Mouse (Mus musculus): ENCODE results near the gene 4930578G10Rik. TPM values are rescaled to one million over a fixed set of nuclear protein-coding genes. Genes with fewer than 3 reads are reported as not detected.

Gene 4930578G10Rik
- polyA plus RNA-seq, 1 experiment from 2014 or later: 1.8 TPM

DNA sequence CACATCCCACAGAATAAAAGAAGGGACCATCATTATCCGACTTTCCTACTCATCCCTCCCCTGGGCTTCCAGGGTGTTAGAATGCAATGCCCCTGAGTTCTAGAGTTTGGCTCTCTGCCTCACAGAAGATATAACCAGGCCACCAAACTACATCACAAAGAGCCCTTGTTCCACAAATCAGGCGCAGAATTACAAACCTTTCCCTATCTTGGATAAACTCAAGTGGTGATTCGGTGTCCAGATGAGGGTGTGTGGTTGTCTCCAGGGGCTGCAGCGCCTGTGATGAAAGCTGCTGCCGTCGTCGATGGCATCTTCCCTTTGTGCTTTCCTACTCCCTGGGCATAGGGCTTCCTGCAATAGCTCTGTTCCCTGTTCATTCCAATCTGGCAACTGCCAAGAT lies 138.8 kb downstream of the 4930578G10Rik start, which contains the start of gene Fam205c:
Fam205c (minus strand) TSS at position 101 of the 400 bp plus-strand sequence.
- Histone ChIP-seq H3K4me1 (no peaks in the 10 kb centered on the region), H3K9ac (replicated peaks) (no peak within 1 kb of the TSS), H3K9me3 (no peaks in the 10 kb centered on the region), H3K36me3 (no peaks in the 10 kb centered on the region), H3K27ac (replicated peaks) (no peak within 1 kb of the TSS), H3K4me2 (replicated peaks) (no peak within 1 kb of the TSS), H3K4me3 (no peak within 1 kb of the TSS), H3K27me3 (0 out of 2 replicates have a peak, but pooled peaks cover 4% of the 10 kb centered on the region)
- WGBS: 88% methylated on average over 7 of the region's 7 CpGs
- ATAC-seq (ENCODE audit: low FRiP score, low read depth): no peak

DNA sequence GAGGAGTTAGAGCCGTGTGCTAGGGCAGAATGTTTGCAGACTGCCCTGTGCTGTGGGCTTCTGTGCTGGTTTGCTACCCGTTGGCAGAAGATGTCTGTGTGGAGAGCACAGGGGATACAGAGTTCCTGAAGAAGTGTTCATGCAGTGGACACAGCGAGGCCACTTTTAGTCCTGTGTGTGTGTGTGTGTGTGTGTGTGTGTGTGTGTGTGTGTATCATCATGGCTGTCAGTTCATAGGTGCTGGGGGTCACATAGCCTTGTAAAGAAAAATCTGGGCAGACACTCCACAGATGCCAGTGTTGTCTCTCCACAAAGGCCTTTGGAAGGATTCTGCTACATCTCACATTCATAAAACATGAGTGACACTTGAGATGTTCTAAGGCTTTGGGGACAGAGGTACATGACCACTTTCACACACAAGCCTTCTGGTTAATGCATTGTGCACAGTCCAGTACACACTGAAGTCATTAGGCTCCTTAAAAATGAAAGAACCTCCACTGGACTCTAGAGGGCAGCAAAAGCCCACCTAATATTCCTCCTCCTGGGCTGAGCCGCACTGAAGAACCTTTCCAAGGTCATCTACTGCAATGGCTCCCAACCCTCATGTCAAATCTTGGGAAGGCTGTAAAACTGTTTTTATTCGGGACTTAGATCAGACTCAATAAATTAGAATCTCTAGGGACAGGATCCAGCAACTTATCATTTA lies 141.4 kb downstream of the 4930578G10Rik start:
- Histone ChIP-seq H3K9ac (replicated peaks) (no peak overlapping the region), H3K9me3 (no peaks in the 10 kb centered on the region), H3K36me3 (no peaks in the 10 kb centered on the region), H3K27me3 (0 out of 2 replicates have a peak, but pooled peaks cover 4% of the 10 kb centered on the region), H3K4me1 (no peaks in the 10 kb centered on the region), H3K4me3 (no peak overlapping the region), H3K27ac (replicated peaks) (no peak overlapping the region), H3K4me2 (replicated peaks) (no peak overlapping the region)
- 38% methylated on average over 5 of the region's 5 CpGs for WGBS
- peak; percentile 71 for ATAC-seq (ENCODE audit: low FRiP score, low read depth)

DNA sequence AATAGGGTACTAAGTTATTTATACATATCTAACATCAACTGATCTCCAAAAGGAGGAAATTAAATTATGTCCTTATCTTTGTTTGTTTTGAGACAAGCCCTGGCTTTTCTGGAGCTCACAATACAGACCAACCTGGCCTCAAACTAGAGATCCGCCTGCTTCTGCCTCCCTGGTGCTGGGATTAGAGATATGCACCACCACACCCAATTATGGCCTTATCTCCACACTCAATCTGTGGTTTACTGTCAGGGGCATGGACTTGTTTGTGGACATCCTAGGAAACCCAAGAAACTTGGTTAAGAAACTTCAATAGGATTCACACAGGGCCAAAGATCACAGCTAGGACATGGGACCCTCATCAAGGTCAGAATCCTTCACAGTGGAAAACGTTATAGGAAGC lies 142.3 kb downstream of the 4930578G10Rik start:
- Histone ChIP-seq H3K4me2 (replicated peaks) (no peak overlapping the region), H3K27me3 (0 out of 2 replicates have a peak, but pooled peaks cover 4% of the 10 kb centered on the region), H3K36me3 (no peaks in the 10 kb centered on the region), H3K9me3 (no peaks in the 10 kb centered on the region), H3K4me3 (no peak overlapping the region), H3K27ac (replicated peaks) (no peak overlapping the region), H3K9ac (replicated peaks) (no peak overlapping the region), H3K4me1 (no peaks in the 10 kb centered on the region)
- ATAC-seq (ENCODE audit: low FRiP score, low read depth): no peak
- 82% methylated on average over 2 of the region's 2 CpGs for WGBS

DNA sequence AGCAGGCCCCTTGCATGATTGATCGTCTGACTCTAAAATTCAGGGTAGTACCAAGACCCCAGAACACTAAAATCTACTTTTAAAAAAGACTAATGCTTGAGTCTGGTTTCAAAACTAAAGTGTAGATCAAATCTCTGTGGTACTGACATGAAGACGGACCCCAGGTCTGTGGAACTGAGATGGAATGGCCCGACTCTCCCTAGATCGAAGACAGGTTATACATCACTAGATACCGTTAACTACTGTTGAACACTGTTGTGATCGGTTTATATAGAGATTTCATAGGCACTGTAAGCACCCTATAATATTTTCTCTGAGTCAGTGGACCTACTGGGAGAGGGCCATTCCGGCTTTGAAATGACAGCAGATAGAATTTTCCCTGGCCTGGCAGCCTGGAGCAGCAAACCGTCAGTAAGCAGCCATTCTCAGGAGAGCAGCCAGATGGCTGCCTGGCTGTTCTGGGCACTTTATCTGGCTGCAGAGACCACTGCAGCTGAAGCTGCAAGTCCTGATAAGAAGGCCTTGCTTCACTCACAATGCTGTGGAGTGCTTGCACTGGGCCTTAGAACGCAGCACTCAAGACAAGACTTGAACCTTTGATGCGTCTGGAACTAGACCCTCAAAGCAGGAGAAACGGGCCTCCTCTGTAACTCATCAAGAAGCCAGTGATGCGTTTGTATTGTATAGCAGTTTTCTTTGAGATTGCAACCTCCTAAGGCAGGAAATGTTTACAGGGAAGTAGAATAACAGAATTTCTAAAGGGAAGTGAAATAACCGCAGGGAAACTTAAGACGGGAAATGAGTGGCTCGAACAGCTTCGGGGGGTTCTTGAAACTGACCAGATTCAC lies 144.7 kb downstream of the 4930578G10Rik start:
- Histone ChIP-seq H3K4me3 (no peak overlapping the region), H3K27ac (replicated peaks) (no peak overlapping the region), H3K36me3 (no peaks in the 10 kb centered on the region), H3K9me3 (no peaks in the 10 kb centered on the region), H3K4me1 (no peaks in the 10 kb centered on the region), H3K9ac (replicated peaks) (no peak overlapping the region), H3K27me3 (0 out of 2 replicates have a peak, but pooled peaks cover 4% of the 10 kb centered on the region), H3K4me2 (replicated peaks) (no peak overlapping the region)
- WGBS: 86% methylated on average over 16 of the region's 16 CpGs
- no peak for ATAC-seq (ENCODE audit: low FRiP score, low read depth)

DNA sequence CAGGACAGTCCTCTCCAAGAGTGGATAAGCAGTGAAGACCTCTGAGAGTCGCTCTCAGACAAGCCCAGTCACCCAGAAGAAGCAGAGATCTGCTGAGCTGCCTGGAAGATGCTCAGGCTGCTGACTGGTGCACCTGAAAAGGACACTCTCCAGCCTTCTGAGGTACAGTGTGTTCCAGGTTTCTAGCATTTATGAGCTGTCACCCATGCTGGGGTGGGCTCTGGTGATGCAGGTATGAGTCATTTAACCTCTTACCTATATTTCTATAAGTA lies 145.3 kb downstream of the 4930578G10Rik start:
- Histone ChIP-seq H3K27me3 (0 out of 2 replicates have a peak, but pooled peaks cover 4% of the 10 kb centered on the region), H3K9ac (replicated peaks) (no peak overlapping the region), H3K27ac (replicated peaks) (no peak overlapping the region), H3K4me3 (no peak overlapping the region), H3K36me3 (no peaks in the 10 kb centered on the region), H3K9me3 (no peaks in the 10 kb centered on the region), H3K4me2 (replicated peaks) (no peak overlapping the region), H3K4me1 (no peaks in the 10 kb centered on the region)
- WGBS: 70% methylated on average over 1 of the region's 1 CpGs
- ATAC-seq (ENCODE audit: low FRiP score, low read depth): no peak

DNA sequence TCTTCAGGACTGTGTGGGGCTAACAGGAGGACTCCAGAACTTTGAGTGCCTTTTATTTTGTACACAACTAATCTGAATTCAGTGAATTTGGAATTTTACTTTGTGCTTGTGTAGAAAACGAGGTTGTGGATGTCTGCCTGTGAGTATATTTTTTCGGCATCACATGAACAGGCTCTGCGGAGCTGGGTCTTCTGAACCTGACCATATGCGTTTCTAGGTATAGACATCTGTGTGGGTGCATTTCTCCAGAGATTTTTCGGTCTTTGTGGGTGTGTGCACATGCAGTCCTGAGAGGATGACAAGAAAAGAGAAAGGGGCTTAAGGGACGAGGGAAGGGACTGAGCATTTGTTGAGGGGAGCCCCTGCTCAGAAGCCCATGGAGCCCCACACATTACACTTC lies 151.6 kb downstream of the 4930578G10Rik start:
- WGBS: 93% methylated on average over 6 of the region's 6 CpGs
- no peak overlapping the region for H3K4me2 ChIP-seq (replicated peaks)
- H3K36me3 ChIP-seq: no peaks in the 10 kb centered on the region
- H3K4me1 ChIP-seq: no peaks in the 10 kb centered on the region
- ATAC-seq (ENCODE audit: low FRiP score, low read depth): no peak
- H3K9ac ChIP-seq (replicated peaks): no peak overlapping the region
- no peak overlapping the region for H3K27ac ChIP-seq (replicated peaks)
- H3K27me3 ChIP-seq: no peaks in the 10 kb centered on the region
- no peaks in the 10 kb centered on the region for H3K9me3 ChIP-seq
- no peak overlapping the region for H3K4me3 ChIP-seq

DNA sequence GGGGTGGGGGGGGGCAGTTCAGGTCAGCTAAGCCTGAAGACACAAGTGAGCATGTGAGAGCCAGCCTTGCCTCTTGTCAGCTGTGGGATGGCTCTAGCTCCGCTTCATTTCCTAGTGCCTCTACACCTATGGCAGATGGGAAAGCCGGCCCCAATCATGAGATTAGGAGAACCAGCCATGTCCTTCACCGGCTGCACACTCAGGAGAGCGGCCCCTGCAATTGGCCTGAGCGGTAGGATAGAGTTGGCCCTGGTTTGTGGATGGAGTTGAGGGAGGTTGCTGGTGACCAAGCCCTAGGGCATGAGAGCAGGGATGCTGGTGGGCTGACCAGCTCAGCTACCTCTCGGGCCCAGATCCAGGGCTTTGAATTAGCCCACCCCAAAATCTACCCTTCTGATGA lies 153.5 kb downstream of the 4930578G10Rik start:
- Histone ChIP-seq H3K4me3 (no peak overlapping the region), H3K4me2 (replicated peaks) (no peak overlapping the region), H3K4me1 (no peaks in the 10 kb centered on the region), H3K27me3 (no peaks in the 10 kb centered on the region), H3K9ac (replicated peaks) (no peak overlapping the region), H3K27ac (replicated peaks) (no peak overlapping the region), H3K9me3 (no peaks in the 10 kb centered on the region), H3K36me3 (no peaks in the 10 kb centered on the region)
- ATAC-seq (ENCODE audit: low FRiP score, low read depth): no peak
- WGBS: 91% methylated on average over 6 of the region's 6 CpGs

DNA sequence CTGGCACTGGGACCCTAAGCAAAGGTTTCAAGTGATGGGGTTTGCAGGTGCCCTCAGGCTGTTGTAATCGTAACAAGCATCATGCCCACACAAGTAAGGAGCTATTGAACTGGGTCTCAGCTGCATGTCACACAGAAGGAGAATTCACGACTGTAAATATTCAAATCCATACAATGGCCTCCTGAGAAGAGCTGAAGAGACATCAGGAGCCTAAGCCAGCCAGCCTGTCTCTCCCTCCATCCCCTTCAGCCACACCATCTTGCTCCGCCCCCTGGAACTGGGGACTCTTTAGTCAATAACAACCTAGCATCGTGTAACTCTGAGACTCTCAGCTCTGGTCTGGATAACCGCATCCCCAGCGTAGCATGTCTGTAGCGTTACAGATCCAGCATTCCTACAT lies 155.8 kb downstream of the 4930578G10Rik start:
- Histone ChIP-seq H3K27ac (replicated peaks) (no peak overlapping the region), H3K27me3 (no peaks in the 10 kb centered on the region), H3K9me3 (no peaks in the 10 kb centered on the region), H3K4me3 (no peak overlapping the region), H3K4me1 (no peaks in the 10 kb centered on the region), H3K9ac (replicated peaks) (no peak overlapping the region), H3K4me2 (replicated peaks) (no peak overlapping the region), H3K36me3 (no peaks in the 10 kb centered on the region)
- no peak for ATAC-seq (ENCODE audit: low FRiP score, low read depth)
- 67% methylated on average over 7 of the region's 7 CpGs for WGBS

DNA sequence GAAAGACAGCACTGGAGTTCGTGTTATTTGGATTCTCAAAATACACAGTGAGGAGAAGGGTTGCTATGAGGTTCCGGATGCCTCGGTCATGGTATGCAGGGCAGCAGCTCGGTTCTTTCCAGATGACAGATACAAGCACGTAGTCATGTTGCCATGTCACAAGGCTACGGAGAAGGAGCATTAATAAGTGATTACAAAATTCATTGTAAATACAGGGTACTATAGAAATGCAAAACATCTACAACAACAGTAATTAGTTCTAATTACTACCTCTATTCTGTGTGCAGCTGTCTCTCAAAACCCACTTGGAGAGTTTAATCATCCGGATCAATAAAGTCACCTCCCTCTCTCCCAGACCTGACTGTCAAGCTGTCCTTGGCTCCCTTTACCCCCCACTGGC lies 159.8 kb downstream of the 4930578G10Rik start:
- H3K27me3 ChIP-seq: no peaks in the 10 kb centered on the region
- H3K9ac ChIP-seq (replicated peaks): no peak overlapping the region
- H3K36me3 ChIP-seq: no peaks in the 10 kb centered on the region
- H3K4me2 ChIP-seq (replicated peaks): no peak overlapping the region
- 61% methylated on average over 7 of the region's 7 CpGs for WGBS
- H3K9me3 ChIP-seq: no peaks in the 10 kb centered on the region
- H3K4me1 ChIP-seq: no peaks in the 10 kb centered on the region
- no peak for ATAC-seq (ENCODE audit: low FRiP score, low read depth)
- no peak overlapping the region for H3K27ac ChIP-seq (replicated peaks)
- no peak overlapping the region for H3K4me3 ChIP-seq

Other genes with a start within 250 kb of the 4930578G10Rik start
- not detected in 2 replicates for gene Fam205a2, start 207.4 kb upstream of the 4930578G10Rik start, polyA plus RNA-seq (2016; fragmentation: Nextera tagmentation; extraction: Ambion mirVana)
- not detected in 2 replicates for gene Gm10591, start 123.3 kb upstream of the 4930578G10Rik start, polyA plus RNA-seq (2016; fragmentation: Nextera tagmentation; extraction: Ambion mirVana)
- gene Gm2564, start 105.8 kb upstream of the 4930578G10Rik start, polyA plus RNA-seq (2016; fragmentation: Nextera tagmentation; extraction: Ambion mirVana): not detected in 2 replicates
- gene Ccl27b, start 80.3 kb upstream of the 4930578G10Rik start, polyA plus RNA-seq (2016; fragmentation: Nextera tagmentation; extraction: Ambion mirVana): not detected in 2 replicates
- gene Il11ra2, start 73.7 kb upstream of the 4930578G10Rik start, polyA plus RNA-seq (2016; fragmentation: Nextera tagmentation; extraction: Ambion mirVana): not detected in 2 replicates
- 0.38 and 0.52 TPM in 2 replicates for gene Ccl19, start 21.0 kb downstream of the 4930578G10Rik start, polyA plus RNA-seq (2016; fragmentation: Nextera tagmentation; extraction: Ambion mirVana)
- 0.73 and 1.1 TPM in 2 replicates for gene Ccl21a, start 38.4 kb downstream of the 4930578G10Rik start, polyA plus RNA-seq (2016; fragmentation: Nextera tagmentation; extraction: Ambion mirVana)
- 0.09 and 0.26 TPM in 2 replicates for gene Fam205a1, start 118.3 kb downstream of the 4930578G10Rik start, polyA plus RNA-seq (2016; fragmentation: Nextera tagmentation; extraction: Ambion mirVana)
- 0.32 and 0.47 TPM in 2 replicates for gene Gm12394, start 121.2 kb downstream of the 4930578G10Rik start, polyA plus RNA-seq (2016; fragmentation: Nextera tagmentation; extraction: Ambion mirVana)
- 2.3 and 3.0 TPM in 2 replicates for gene Fam205c, start 138.7 kb downstream of the 4930578G10Rik start, polyA plus RNA-seq (2016; fragmentation: Nextera tagmentation; extraction: Ambion mirVana)
- 6.6 and 8.4 TPM in 2 replicates for gene Phf24, start 181.1 kb downstream of the 4930578G10Rik start, polyA plus RNA-seq (2016; fragmentation: Nextera tagmentation; extraction: Ambion mirVana)
- 27.0 and 35.2 TPM in 2 replicates for gene Dnajb5, start 214.3 kb downstream of the 4930578G10Rik start, polyA plus RNA-seq (2016; fragmentation: Nextera tagmentation; extraction: Ambion mirVana)
- 0.24 and 0.55 TPM in 2 replicates for gene 1700022I11Rik, start 234.1 kb downstream of the 4930578G10Rik start, polyA plus RNA-seq (2016; fragmentation: Nextera tagmentation; extraction: Ambion mirVana)